Mouse (Mus musculus): ENCODE results near the gene AL731706.2.
A peak's percentile ranks its signal among the peaks of the same experiment; 100 is the strongest.

AL731706.2 gene

DNA sequence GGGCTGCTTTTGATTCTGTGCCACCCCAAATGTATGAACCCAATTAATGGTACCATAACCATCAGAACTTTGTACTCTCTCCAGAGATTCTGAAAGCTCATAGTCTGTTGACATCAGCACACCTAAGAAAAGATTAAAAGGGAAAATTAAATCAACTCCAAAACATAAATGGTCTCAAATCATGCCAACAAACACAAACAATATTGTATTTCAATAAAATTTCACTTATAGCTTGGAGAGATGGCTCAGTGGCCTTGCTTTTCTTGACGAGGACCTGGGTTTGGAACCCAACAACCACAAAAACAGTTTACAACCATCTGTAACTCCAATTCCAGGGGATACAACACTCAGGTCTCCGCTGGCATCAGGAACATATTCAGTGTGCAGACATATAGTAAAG lies at the start of gene AL731706.2:
TSS of gene AL731706.2 (minus strand) at position 101 of the 400 bp plus-strand sequence.
- DNase-seq (ENCODE audit: low read depth), result no peak

- DNase-seq (ENCODE audit: low read depth), result peak; percentile 21
Measured at GRCm38 (mm10) chr2:136921003-136921408, 35.5 kb upstream of the AL731706.2 start.

DNA sequence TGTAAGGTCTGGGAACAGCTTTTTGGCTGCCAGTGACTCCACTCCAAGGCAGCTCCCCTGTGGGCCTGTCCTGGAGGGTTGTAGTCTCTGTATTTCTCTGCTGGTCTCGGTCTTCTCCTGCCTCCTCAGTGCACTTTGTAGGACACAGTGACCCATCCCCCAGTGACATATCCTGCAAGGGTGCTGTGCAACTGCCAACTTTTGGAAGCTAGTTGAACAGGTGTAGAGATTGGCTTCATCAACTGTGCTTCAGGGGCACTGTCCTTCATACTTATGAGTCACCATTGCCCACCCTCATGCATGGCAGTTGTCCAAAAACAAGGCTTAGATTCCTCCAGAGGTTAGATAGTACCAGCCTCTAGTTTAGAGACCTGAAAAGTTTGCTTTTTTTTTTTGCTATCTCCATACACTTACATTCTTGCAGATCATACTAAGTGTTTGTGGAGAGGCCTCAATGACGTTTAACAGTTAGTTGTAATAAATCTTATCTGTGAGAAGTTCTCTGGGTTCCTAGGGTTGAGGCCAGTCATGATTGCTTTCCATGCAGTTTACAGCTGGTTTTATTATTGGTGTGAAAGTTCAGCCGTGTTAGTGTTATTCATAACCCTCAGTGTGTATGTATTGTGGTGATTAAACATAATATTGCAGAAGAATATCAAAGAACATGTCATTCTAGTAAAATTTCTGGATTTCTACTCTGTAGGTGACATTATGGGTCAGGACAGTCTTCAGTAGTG lies 34.9 kb upstream of the AL731706.2 start:
- DNase-seq (ENCODE audit: low read depth), result no peak

GRCm38 (mm10) chr2:136919433-136919832 lies 34.0 kb upstream of the AL731706.2 start:
- no peak for DNase-seq (ENCODE audit: low read depth)

- no peak for DNase-seq (ENCODE audit: low read depth)
Measured at GRCm38 (mm10) chr2:136914334-136914902, 28.9 kb upstream of the AL731706.2 start.

GRCm38 (mm10) chr2:136913021-136913420 lies 27.5 kb upstream of the AL731706.2 start:
- no peak for DNase-seq (ENCODE audit: low read depth)

GRCm38 (mm10) chr2:136911958-136912411 lies 26.5 kb upstream of the AL731706.2 start:
- DNase-seq (ENCODE audit: low read depth), result no peak

DNA sequence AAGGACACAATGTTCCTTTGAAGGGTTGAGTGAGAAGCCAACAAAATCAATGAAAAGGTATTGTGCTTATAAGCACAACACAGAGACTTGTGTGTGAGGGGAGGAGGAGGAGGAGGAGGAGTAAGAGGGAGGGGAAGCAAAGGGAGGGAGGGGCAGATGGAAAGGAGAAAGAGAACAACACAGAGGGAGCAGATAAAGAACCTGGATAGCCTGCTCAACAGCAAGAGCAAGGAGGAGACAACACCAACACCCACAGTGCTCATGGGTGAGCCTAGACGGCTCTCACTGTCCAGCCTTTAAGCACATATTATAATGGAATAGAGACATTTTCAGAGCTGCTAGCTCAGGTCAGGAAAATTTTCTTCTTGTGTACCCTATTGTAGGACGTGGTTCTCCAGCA lies 23.8 kb upstream of the AL731706.2 start:
- no peak for DNase-seq (ENCODE audit: low read depth)

GRCm38 (mm10) chr2:136908596-136908995 lies 23.1 kb upstream of the AL731706.2 start:
- DNase-seq (ENCODE audit: low read depth), result no peak

GRCm38 (mm10) chr2:136896131-136896530 lies 10.7 kb upstream of the AL731706.2 start:
- no peak for DNase-seq (ENCODE audit: low read depth)

GRCm38 (mm10) chr2:136894494-136894893 lies 9.0 kb upstream of the AL731706.2 start:
- no peak for DNase-seq (ENCODE audit: low read depth)

DNA sequence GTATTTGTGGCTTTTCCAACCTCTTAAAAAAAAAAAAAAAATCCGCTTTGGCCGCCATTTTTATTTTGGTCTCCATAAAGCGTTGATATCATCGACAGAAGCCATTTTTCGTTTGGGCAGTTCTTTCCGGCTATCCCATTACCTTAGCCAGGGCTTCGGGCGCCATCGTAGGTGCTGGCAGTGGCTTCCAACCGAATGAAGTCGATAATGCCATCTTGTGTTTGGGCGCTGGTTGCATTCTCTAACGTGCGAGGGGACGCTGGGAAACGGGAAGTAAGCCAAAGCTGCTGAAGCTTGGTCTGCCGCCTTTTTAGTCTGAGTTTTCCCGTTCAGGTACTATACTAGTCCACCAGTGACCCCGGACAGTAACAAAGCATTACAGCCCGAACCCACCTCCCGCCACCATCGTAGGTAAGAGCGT lies 6.5 kb upstream of the AL731706.2 start:
- DNase-seq (ENCODE audit: low read depth), result peak; percentile 93

- DNase-seq (ENCODE audit: low read depth), result peak; percentile 98
Measured at GRCm38 (mm10) chr2:136891068-136891950, 5.8 kb upstream of the AL731706.2 start, which contains the start of the genes Slx4ip, AL731706.1 and Mkks. Gene Slx4ip, plus strand, starts transcription at chr2:136891218. Gene AL731706.1, minus strand, starts transcription at chr2:136891389. Gene Mkks, minus strand, starts transcription at chr2:136891389.

DNA sequence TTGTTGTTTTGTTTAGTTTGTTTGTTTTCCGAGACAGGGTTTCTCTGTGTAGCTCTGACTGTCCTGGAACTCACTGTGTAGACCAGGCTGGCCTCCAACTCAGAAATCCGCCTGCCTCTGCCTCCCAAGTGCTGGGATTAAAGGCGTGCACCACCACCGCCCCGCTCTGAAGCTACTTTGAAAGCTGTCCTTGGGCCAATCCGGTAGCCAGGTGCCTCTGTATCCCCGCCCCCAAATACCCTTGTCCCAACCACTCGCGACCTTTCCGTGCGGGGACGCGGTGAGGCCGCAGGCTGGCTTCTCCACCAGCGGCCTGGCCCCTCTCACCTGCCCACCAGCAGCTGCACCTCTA lies 5.2 kb upstream of the AL731706.2 start:
- DNase-seq (ENCODE audit: low read depth), result peak; percentile 56

DNA sequence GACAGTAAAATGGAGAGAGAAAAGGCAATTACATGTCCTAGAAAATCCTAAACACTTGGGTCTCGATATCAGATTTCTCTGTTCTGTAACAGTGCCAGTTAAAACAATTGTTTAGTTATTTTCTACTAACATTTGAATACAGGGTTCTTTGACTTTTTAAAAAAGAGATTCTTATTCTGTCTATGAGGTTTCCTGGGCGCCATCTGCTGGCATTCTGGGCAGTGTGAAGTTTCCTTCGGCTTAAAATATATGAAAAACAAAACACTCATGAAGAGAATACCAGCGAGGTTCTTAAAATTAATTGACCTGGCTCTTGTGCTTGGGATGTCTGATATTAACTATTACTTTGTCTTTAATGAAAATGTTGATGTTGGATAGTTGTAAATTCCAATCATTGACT lies 1.4 kb upstream of the AL731706.2 start:
- DNase-seq (ENCODE audit: low read depth), result no peak

- no peak for DNase-seq (ENCODE audit: low read depth)
Measured at GRCm38 (mm10) chr2:136854543-136855388, 30.7 kb downstream of the AL731706.2 start.

DNA sequence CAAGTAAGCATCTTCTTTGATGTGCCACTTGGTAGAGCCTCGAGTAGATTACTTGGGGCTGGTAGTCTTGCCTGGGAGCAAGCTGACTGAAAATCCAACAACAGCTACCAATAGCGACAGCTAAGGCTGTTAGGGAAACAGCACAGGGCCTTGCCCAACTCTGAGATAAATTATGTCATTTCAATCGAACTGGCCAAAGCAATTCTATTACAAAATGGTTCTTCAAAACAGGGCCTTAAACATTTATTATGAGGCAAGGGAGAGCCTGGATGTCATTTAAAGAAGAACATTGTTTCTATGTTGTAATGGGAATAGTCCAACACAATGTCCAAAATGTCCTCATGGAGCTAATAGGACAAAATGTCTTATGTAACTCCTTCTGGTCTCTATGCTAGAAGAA lies 35.1 kb downstream of the AL731706.2 start:
- no peak for DNase-seq (ENCODE audit: low read depth)

DNA sequence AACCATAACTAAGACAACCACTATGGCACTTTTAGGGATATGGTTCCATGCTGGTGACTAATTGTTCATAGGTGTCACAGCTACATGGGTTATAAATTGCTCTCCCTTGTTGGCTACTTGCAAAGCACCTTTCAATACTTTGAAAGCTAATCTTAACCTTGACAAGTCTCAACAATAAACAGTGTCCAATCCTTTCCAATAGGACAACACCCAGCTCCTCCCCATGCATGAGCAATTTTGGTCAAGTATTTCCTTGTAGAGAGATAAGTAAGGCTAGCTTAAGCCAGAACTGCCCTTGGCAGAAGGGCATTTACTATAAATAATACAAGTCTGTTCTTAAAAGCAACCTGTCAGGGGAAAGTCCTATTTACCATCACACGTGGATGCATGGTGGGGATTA lies 47.5 kb downstream of the AL731706.2 start:
- DNase-seq (ENCODE audit: low read depth), result no peak

- no peak for DNase-seq (ENCODE audit: low read depth)
Measured at GRCm38 (mm10) chr2:136835882-136836281, 49.6 kb downstream of the AL731706.2 start.
